ENCODE assay signal across 1 mouse cellular context in the genomic region with DNA sequence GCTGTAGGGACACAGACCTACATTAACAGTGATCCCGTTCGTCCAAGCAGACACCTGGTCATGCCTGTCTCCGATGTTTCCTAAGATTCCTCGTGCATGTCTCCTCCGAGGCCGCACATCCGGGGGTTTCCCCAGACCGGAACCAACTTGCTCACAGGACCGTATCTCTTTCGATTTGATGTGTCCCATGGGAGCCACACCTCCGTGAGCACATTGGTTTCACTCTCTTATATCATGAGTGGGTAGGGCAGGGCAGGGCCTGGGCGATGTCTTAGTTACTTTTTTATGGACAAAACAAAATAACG.
A peak's percentile ranks its signal among the peaks of the same experiment; 100 is the strongest.
TF ChIP-seq lines count a peak whose summit lies in the region.

No protein-coding gene starts in this region.

TF ChIP-seq in CH12.LX, 34 proteins besides CTCF, POLR2A, EP300 and RAD21 (continued from another document):
- no peak for TF ChIP-seq NELFE (IDR thresholded peaks at IDR 0.05; ENCODE audit: low read depth, low read length)
- no peak for TF ChIP-seq TBP (conservative IDR thresholded peaks at IDR 0.05; ENCODE audit: low read depth, low read length)
- TF ChIP-seq USF2 (conservative IDR thresholded peaks at IDR 0.05; ENCODE audit: low read depth, low read length): no peak
- TF ChIP-seq MYC (IDR thresholded peaks at IDR 0.05; ENCODE audit: low read depth, low read length): peak; percentile 56; the same call in 1 of the 2 replicates
- TF ChIP-seq JUN (IDR thresholded peaks at IDR 0.05; ENCODE audit: insufficient read depth, low read depth, low read length): peak; percentile 56; the same call in 1 of the 2 replicates
- peak; percentile 71 for TF ChIP-seq CHD2 (IDR thresholded peaks at IDR 0.05; ENCODE audit: low read length)
- peak; percentile 97 for TF ChIP-seq TCF12 (IDR thresholded peaks at IDR 0.05; ENCODE audit: low read depth, low read length)
- 0 out of 2 replicates have a peak, but pooled peaks have one; percentile 64 for TF ChIP-seq KAT2A (IDR thresholded peaks at IDR 0.05; ENCODE audit: insufficient replicate concordance, low read length)
- no peak for TF ChIP-seq UBTF (IDR thresholded peaks at IDR 0.05; ENCODE audit: low read depth, low read length)
- TF ChIP-seq HCFC1 (IDR thresholded peaks at IDR 0.05; ENCODE audit: low read depth, low read length): no peak
- peak; percentile 78 for TF ChIP-seq MXI1 (IDR thresholded peaks at IDR 0.05; ENCODE audit: low read depth, low read length)
- no peak for TF ChIP-seq GABPA (IDR thresholded peaks at IDR 0.05; ENCODE audit: insufficient replicate concordance, low read depth, low read length)
- peak; percentile 99 for TF ChIP-seq BHLHE40 (IDR thresholded peaks at IDR 0.05; ENCODE audit: low read depth, low read length)
- no peak for TF ChIP-seq NRF1 (IDR thresholded peaks at IDR 0.05; ENCODE audit: low read depth, low read length)
- no peak for TF ChIP-seq ZC3H11A (IDR thresholded peaks at IDR 0.05; ENCODE audit: low read depth, low read length)
- no peak for TF ChIP-seq ZMIZ1 (IDR thresholded peaks at IDR 0.05; ENCODE audit: low read depth, low read length)
- peak; percentile 97 for TF ChIP-seq IRF4 (IDR thresholded peaks at IDR 0.05; ENCODE audit: low read depth, low read length)
- TF ChIP-seq POLR2AphosphoS2 (IDR thresholded peaks at IDR 0.05; ENCODE audit: low read depth, low read length): no peak
- no peak for TF ChIP-seq ZNF384 (IDR thresholded peaks at IDR 0.05; ENCODE audit: low read depth, low read length)
TF ChIP-seq in CH12.LX: peak in this region for 17.
